Mouse (Mus musculus) megakaryocyte, adult 5-6 weeks (primary cell): ENCODE measurements around the gene Plekhh2. TPM values are rescaled to one million over a fixed set of nuclear protein-coding genes. Genes with fewer than 3 reads are reported as not detected.

ENCODE experiments used
- ATAC-seq: 2 replicates; pipeline ENCODE4 v1.8.0; 2016; ENCODE audit warnings: mild to moderate bottlenecking, inconsistent platforms; ENCODE audit not compliant: poor library complexity, severe bottlenecking
- total RNA-seq, 2 experiments: library from RNA; stranded (forward) in 1 of 2; stranded (reverse) in 1 of 2; fragments of 153-499, 151-499 nt in 1 of 2; fragments of 221-1000, 200-1000 nt in 1 of 2; gene quantifications; 2 replicates each; pipeline versions ENCODE4 v1.2.3 to v1.2.4; 2015 to 2017

The Plekhh2 gene
- total RNA-seq (2015): not detected in 2 replicates
- total RNA-seq (2017): 0.12 and 0.15 TPM in 2 replicates

DNA sequence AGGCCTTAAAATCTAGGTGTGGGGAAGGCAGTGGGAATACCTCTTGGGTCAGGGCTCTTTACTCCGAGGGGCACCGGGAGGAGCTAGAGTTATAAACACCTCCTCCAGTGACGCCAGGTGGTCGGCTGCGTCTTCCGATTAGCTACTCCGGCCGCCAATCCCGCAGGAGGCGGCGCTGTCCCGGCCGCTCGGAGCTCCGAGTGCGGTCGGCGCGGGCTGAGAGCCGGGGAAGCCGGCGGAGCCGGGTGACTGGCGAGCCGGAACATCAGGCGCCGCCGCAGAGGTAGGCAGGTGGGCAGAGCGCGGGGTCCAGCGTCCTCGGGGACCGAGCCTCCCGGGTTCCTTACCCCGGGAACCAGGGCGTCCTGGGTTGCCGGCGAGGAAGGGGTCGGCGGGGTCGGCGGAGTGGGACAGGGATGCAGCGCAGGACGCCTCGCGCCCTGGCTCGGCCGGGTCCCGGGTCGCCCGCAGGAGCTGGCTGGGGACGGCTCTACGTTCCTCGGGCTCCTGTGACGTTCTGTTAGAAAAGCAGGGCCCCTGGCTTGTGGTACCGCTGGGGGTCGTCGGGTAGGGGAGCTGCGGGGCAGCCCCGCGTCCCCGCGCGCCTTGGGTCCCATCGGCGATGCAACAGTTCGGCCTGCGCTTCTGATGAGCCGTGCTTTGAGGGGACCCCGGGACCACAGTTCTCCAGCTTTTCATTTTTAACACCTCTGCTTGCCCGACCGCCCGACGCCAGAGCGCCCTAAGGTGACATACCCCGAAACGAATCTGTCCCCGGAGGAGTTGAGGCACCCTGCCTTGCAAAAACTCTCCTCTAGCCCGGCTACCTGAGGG lies at the start of gene Plekhh2:
Gene Plekhh2 (plus strand): TSS at position 214 of the 834 bp plus-strand sequence.
- ATAC-seq: peak; percentile 33; the same call in 1 of the 2 replicates

- ATAC-seq: peak; percentile 98
Observed at GRCm38 (mm10) chr17:84465753-84466608, 45.7 kb upstream of the Plekhh2 start, which contains the start of gene Thada. Gene Thada, minus strand, starts transcription at chr17:84466205.

DNA sequence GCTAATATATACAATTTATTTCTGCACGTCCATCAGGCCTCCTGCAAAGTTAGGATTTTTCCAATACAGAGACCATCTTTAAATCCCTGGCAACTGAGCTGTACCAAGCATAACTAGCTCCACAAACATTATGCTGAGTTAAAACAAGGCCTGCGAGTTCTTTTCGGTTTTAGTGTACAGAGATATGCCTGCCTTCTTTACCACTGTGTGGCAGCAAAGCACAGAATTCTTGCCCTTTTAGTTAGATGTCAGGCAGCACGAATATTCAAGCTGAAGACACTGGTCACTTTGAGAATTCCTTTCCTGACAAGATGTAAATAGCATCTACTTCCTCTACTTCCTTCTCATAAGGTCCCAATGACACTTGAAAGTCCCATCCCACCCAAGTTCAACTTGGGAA lies 37.4 kb upstream of the Plekhh2 start:
- ATAC-seq: no peak

GRCm38 (mm10) chr17:84477176-84477575 lies 34.5 kb upstream of the Plekhh2 start:
- peak; percentile 63 for ATAC-seq

DNA sequence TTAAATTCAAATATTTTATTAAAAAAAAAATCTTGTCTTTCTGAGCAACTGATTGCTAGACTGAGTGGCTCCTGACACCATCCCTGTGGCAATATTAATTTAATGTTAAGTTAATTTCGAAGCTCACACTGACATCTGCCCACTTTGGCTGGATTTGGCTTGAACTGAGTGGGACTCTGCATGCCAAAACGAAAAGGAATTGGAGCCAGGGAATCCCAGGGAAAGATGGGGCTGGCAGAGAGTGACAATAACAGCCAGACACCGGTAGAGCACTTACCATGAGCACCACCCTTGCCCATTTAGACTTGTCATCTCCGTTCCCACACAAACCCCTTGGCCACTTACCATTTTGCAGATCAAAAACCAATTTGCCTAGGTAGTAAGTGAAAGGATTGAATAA lies 33.4 kb upstream of the Plekhh2 start:
- no peak for ATAC-seq

DNA sequence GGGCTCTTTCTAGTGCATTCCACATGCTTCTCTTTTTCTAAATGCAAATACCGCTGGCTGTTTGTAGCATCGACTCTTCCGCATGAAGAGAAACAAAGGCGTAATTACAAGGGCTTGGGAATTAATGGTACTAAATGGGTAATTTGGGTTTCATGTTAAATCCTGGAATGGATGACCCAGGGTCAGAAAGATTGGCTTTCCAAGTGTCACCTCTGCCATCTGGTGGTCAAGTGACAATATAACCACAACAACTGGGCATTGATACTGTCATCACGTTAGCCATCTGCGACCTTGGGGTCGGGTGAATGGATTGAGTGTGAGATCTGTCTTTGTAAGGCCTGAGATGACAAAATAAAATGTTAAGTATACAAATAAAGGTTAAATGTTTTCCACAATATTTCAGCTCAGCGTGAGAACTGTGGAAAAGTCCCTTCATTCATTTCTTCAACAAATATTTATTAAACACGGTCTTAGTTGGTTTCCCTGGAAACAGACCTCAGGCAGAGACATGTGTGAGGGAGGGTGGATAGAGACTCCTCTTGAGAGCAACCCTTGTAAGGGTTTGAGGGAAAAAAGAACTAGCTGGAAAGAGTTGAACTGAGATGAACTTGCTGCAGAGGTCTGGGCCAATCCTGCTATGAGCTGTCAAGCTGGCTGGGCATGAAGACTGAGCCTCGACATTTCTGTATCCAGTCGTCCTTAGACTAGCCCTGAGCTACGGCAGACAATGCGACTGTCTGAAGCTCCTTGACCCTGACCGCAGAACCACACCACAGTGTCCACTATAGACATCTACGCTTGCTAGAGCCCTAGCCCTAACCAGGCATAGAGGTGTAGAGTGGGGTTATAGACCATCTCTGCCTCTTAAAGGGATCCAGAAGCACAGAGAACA lies 31.0 kb upstream of the Plekhh2 start:
- peak; percentile 84 for ATAC-seq

GRCm38 (mm10) chr17:84482831-84483230 lies 28.9 kb upstream of the Plekhh2 start:
- no peak for ATAC-seq

DNA sequence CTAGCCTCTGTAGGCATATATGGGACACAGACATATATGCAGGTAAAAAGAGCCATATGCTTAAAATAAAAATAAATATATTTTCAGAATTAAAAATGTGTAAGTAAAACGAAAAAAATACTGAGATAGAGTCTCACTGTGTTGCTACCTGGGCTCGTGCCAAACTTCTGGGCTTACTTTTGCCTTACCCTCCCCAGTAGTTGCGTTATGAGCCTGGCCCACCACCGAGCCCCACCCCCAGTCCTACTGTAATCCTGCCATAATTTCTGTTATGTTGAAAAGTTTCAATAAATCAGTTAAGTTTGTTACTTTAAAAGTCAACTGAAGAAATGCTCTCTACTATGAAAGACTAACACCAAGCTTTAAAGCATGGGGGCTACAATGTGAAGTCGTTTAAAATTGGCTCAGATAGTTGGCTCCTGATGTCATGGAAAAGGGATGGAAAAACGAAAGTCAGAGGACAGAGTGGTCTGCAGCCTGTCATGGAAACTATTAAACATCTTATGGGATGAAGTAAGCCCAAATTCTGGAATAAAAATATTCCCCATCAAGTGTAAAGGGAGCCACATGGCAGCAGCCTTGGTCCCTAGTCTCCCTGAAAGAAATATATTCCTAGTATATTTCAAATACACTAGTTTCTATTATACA lies 27.9 kb upstream of the Plekhh2 start:
- no peak for ATAC-seq

DNA sequence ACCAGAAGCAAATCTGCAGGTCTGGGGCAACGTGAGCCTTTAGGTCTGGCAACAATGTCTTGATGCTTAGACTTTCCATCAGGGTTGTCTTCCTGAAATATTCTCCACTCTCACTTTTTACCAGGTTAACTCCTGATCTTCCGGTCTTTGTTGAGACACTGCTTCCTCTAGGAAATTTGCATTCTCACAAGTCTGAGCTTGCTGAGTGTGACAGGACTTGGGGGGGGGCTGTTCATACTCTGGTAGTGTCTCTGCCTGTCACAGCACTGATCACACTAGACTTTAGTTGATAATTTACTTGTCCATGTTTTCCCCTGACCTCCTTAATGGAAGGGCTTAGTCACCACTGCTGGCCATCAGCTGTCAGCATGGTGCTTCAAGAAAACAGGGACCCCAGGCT lies 24.3 kb upstream of the Plekhh2 start:
- ATAC-seq: no peak

- ATAC-seq: no peak
Observed at GRCm38 (mm10) chr17:84492255-84492880, 19.3 kb upstream of the Plekhh2 start.

DNA sequence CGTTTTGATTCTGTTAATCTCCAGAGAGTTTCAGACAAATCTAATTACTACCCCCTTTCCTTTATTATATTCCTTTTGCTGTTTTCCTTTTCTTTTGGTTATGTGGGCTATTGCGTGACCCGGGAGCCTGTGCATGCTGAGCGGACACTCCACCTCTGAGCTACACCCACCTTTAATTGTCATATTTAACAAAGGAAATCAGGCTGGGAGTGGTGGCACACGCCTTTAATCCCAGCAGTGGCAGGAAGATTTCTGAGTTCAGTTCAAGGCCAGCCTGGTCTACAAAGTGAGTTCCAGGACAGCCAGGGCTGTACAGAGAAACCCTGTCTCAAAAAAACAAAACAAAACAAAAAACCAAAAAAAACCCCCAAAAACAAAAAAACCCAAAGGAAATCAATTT lies 14.7 kb upstream of the Plekhh2 start:
- no peak for ATAC-seq

DNA sequence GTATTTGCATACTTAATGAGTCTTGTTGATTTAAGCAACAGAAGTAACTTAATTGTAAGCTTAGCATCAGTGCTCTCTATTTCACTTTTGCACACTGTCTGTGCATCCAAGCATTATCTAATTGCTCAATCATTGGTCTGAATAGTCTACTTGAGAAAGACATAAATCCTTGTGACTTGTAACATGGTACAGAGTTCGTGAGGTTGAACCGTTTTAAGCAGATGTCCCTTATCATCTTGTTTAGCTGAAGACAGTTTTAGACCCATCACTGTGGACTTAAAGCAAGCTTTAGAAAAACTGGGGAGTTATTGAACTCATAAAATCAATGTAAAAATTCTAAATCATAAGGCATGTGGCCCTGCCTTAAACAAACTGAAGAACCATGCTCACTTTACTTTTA lies 14.1 kb upstream of the Plekhh2 start:
- ATAC-seq: no peak

DNA sequence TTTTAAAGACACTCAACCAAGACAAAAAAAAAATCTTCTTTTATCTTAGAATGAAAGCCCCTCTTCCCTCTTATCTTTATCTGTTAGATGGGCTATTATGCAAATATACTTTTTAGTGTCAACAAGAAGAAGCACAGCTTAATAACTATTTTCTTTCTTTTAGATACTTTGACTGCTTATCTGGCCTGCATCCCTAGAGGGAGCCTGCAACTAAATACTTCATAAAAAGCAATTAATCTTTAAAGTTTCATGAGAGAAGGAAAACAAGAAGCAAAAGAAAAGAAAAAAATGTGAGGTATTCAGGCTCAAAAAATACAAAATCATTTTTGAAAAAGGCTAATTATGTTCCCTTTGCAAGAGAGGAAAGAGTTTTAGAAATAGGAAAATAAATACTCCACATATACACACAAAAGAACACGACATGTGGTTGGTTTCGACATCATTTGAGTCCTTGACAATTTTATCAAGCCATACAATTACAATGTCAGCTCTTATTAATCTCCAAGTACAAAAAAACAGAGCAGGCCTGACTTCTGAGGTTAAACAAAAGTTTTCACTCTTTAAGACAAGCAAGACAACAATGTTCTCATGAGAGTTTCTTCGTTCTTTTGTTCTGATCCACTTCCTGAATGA lies 13.6 kb upstream of the Plekhh2 start:
- ATAC-seq: no peak

DNA sequence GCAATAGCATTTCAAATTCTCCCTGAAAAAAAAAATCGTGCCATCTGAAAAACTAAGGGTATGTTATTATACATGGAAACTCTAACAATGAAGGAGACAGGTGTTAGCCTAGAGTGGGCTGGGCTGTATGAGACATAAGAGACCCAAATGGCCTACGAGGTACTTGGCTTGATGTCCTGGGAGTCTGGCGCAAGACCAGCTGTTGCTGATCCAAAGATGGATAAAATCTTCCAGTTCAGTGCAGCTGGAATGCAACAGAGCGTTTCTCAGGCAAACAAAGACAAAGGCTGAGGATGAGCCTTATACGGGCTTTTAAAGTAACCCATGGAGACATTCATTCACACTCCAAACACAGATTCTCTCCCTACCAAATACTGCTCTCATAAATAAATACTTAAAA lies 13.1 kb upstream of the Plekhh2 start:
- ATAC-seq: no peak

GRCm38 (mm10) chr17:84502341-84502740 lies 9.4 kb upstream of the Plekhh2 start:
- no peak for ATAC-seq

- ATAC-seq: no peak
Observed at GRCm38 (mm10) chr17:84505922-84506321, 5.8 kb upstream of the Plekhh2 start.

GRCm38 (mm10) chr17:84508736-84509135 lies 3.0 kb upstream of the Plekhh2 start:
- no peak; the same call in 1 of the 2 replicates for ATAC-seq

DNA sequence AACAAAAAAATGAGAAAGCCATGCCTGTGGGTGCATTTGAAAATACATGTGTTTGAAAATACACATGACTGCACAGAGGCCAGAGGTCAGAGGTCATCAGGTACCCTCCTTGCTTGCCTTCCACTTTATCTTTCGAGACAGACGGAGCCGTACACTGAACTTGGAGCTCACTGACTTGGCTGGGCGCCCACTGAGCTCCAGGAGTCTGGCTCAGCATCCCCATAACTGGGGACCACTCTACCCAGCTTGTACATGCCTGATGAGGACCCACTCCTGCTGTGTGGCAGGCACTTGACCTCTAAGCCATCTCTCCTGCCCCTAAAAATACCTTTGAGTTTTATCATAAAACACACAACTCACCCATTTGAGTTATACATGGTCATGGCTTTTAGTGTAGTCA lies 2.5 kb upstream of the Plekhh2 start:
- ATAC-seq: no peak

DNA sequence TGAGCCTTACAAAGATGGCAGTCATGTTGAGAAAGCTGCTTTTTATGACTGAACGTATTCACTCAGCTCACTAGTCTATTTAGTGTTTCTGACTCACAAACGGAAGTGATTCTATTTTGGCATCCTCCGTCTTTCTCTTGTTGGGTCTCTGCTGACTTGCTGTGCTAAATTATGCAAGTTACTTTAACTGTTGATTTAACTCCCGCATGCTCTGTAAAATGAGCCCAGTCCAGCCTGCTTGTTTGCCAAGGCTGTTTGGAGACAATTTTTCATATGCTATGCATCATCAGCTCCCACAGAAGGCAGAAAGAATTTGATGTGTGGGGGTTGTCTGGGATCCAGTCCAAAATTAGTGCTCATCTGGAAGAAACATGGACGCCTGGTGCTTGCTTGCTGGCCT lies 1.3 kb upstream of the Plekhh2 start:
- ATAC-seq: no peak
